Mouse (Mus musculus) heart, postnatal 0 days (tissue): ENCODE measurements around the gene Zfp365.

Experiments used
- CTCF ChIP-seq: IDR thresholded peaks from 2 replicates; pipeline ENCODE4 v1.5.1; 2016; ENCODE audit warnings: antibody characterized with exemption, control low read depth, low read depth
- EP300 ChIP-seq: IDR thresholded peaks from 2 replicates; pipeline ENCODE4 v1.6.1; 2016; ENCODE audit warnings: antibody characterized with exemption, low read depth

- no peak for TF ChIP-seq CTCF
- TF ChIP-seq EP300, result no peak
Observed at GRCm38 (mm10) chr10:67887971-67888370, 24.5 kb downstream of the Zfp365 start.
